Mouse (Mus musculus) forelimb bud, embryonic 11.5 days (tissue): Measurements from ENCODE around the gene Golga2.

ENCODE experiments used
- DNase-seq: peaks from one replicate; pipeline ENCODE4 v3.0.0-alpha.2; 2012; ENCODE audit warnings: low read depth, low spot score

Golga2 gene

DNA sequence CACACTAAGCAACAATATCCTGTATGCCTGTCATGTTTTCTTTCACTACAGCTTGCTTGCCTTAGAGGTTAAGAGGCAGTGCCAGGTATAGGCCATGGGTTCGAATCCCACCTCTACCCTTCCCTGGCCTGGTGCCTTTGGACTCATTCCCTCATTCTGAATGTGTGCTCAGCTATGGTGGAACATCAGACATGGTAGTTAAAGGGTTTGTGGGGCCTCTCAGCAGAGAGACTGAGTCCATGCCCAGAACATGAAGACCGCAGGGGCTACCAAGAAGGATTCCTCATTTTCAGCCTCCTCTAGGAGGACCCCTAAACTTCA, 56.1 kb downstream of the Golga2 start:
- DNase-seq: no peak

DNA sequence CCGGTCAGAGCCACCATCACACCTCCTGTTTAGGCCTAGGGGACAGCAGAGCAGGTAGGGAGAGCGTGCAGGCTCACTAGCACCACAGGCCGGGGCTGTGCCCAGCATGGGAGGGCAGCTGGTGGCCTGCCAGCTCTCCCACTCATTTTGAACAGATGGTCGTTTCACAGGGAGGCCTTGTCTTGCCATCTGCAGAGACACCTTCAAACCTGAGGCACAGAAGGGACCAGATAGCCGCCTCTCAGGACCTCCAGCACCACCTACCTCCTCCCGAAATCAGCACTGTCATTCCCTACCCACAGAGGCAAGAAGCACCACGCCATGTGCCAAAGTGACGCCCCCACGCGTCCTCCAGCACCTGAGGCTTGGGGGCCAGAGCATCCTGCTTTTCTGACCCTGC, 56.9 kb downstream of the Golga2 start:
- no peak for DNase-seq

DNA sequence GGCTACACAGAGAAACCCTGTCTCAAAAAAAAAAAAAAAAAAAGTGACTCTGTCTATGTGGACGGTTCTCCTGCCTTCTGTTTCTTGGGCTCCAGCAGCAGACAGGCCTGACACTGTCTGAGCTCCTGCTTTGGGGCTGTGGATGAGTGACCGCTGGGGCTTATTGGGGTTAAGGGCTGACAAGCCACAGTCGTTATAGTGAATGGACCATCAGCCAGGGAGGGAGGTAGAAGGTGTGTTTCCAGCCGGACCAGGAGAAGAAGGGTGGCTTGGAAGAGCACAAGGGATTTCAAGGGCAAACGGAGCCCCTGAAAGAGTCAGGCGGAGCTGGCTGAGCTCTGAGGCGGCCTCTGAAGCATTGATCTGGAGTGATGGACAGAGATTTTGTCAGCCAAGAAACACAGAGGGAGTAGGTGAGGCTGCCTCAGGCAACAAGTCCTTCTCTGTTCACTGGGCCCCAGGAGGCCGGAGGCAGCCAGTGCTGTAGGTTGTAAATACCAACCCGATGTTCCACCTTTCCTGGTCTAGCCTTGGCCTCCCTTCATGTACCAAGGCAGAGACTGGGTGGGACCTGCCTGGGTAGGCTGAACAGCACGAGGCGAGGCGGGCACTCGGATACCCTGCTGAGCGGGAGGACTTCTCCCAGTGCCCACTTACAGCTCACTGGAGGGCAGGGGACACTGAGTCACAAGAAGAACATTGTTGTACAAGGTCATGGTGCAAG, 57.6 kb downstream of the Golga2 start:
- DNase-seq: no peak

DNA sequence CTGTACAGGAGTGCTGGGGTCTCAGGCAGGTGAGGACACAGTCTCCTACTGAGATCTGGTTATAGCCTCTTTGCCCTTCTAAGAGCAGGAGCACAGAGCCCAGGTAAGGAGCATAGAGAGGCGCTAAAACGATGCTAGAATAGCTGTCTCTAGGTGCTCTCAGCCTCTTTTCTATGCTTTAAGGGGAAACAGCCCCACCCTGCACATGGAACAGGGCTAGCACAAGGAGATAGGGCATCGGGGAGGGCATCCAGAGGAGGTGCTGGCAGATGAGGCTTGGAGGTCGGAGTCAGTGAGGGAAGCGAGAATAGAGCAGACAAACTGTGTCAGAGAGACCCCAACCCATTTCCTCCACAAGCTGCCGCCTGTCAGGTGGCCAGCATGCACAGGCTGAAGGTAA, 59.8 kb downstream of the Golga2 start:
- no peak for DNase-seq

DNA sequence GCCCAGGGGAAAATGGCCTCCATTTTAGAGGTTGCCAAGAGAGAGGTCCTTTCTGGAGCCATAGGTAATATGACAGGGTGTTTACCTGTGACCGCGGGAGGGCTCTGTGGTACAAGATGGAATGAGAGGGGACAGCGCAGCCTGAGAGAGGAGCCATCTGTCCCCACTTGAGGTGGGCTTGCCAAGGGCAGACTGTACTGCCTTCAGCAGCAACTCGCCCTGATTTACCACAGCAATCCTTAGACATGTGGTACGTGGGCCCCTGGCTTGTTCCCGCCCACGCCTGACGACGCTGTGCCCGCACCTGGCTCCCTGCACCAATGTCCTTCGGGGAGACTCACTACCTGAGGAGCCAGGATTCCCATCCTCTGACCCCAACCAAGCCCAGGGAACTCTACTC, 61.1 kb downstream of the Golga2 start:
- DNase-seq: no peak

DNA sequence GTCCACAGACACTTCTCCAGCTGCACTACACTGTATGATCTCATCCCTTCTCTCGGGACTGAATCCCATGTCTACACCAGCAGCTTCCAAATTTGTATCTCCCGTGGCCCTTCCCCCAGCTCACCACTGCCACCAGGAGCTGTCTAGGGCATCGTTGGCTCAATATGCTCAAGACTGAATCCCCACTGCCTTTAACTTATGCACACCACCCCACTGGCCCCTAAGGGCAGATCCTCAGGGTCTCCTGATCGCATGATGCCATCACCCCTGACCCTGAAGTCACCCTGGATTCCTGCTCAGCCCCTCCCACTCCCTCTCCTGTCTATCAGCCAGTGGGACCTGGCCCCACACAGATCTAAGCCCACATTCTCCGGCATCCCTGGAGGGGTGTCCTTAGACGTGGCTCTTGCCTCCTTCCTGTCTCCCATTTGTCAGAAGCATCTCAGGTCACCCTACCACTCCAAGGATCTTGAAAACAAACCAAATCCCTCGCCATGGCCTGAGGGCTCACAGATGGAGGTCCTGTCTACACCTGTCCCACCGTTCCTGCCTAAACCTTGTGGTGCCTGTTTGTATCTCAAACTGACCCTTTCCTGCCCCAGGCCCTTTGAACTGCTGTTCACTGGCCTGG, 62.6 kb downstream of the Golga2 start:
- DNase-seq: no peak

DNA sequence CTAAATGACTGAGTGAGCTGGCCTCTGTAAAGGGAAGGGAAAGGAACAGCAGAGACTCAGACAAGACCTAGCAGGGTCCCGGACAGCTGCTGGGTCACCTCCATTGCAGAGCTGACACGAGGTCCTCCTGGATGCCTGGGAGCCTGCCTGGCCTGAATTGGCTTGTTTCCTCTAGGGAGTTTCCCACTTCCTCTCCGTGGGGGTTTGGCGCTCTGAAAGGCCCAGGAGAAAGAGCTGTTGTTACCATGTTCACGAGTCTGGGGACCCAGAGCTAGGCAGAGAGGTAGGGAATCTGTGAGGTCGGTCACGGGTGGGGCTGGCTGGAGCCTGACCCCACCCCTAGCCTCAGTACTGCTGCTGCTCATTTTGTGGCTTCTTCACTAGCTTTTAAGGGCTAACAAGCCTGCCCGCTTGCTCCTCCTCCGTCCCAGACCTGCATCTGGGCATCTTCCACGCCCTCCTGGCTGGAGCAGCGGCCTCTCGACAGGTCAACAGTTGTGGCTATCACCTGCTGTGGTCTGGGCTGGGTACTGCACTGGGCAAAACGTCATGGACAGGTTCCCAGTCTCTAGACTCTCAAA, 63.4 kb downstream of the Golga2 start:
- DNase-seq: no peak

DNA sequence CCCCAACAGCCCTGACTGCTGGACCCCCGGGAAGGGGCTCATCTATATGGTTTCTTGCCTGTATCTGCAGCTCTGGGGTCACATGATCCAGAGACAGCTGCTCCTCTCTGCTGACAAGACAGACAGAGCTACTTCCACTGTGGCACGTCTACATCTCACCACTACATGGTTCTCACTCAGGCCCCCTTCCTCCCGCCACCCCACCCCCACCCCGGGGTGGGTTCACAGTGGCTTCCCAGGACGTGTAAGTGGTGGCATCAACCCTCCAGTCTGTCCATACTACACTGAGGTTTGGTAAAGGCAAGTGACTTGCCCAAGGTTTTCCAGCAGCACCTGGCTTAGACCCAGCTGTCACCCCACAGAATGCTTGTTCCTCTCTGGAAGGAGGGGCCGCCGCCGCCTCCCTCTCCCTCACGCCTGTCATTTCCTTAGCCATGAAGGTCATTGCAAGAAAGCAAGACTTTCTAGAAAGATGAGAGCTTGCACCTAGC, 64.3 kb downstream of the Golga2 start:
- DNase-seq: no peak

DNA sequence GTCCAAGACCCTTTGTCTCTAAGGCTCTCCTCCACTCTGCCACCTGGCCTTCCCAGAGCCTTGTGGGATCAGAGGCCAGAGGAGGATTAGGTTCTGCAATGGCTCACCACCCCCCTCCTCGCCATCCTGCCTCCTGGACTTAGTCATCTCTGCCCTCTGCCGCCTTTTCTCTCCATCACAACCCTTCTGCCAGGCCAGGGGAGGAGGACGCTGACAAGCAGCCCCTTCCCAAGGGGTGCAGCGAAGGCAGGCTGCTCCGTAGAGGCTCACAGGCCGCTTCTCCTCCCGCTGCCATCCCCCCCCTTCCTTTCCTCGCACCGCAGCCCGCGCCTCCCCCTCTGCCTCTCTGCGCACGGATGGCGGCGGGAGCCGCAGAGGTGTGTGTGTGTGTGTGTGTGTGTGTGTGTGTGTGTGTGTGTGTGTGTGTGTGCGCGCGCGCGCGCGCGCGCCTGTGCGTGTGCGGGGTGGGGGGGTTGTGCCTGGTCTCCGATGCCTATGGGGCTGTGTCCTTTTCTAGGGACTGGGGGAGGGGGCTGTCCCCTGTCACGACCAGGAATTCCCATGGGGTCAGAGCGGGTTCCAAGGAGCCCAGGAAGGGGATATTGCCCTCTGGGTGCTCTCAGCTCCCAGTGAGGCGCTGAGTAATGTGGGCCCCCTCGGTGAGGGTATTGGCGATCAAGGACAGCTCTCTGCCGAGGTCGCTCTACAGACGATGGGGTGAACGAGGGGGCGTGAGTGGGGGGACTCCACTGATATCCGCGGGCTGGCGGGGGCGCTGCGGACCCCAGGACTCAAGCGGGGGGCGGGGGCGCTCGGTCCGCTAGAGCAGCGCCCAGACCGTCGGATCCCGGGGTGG, 65.2 kb downstream of the Golga2 start, which contains the start of gene Ciz1:
Ciz1 (plus strand) TSS at position 177 of the 856 bp plus-strand sequence.
- DNase-seq: peak; percentile 42

DNA sequence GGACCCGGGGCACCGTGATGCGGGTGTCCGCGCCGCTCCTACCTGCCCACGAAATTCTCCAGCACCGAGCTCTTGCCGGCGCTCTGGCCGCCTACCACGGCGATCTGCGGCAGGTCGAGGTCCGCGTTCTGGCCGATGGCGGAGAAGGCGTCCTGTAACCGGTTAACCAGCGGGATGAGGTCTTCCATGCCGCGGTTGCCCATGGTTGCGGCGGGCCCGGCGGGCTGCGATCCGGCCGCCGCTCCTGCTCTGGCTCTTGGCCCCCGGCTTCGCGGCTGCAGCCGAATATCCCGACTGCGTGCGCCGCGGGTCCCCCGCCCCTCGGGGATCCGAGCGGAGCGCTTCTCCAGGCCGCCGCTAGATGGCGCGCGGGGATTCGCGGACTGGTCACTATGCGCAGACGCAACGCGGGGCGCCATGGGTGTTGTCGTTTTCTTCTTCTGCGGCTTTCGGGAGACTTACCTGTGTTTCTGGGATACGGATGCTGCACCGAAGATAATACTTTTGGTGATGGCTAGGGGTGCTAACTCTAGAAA, 65.9 kb downstream of the Golga2 start, which contains the start of gene Dnm1:
Dnm1 (minus strand) TSS at position 332 of the 536 bp plus-strand sequence.
- peak; percentile 92 for DNase-seq

DNA sequence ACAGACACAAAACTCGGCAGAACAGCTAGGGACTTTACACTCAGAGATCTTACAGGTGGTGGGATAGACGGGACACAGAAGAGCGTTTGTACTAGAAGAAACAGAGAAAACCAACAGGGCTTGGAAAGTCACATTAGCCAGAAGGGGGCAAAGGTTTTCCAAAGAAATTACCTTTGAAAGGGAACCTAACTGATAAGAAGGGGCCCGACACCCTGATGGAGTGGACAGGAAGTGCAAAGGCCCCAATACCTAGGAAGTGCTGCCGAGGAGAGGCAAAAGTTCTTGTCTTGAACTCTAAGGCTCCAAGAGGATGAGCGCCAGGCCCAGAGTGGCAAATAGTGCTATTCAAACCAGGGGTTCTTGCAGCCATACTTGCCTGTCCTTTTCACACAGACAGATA, 66.7 kb downstream of the Golga2 start:
- DNase-seq: no peak

DNA sequence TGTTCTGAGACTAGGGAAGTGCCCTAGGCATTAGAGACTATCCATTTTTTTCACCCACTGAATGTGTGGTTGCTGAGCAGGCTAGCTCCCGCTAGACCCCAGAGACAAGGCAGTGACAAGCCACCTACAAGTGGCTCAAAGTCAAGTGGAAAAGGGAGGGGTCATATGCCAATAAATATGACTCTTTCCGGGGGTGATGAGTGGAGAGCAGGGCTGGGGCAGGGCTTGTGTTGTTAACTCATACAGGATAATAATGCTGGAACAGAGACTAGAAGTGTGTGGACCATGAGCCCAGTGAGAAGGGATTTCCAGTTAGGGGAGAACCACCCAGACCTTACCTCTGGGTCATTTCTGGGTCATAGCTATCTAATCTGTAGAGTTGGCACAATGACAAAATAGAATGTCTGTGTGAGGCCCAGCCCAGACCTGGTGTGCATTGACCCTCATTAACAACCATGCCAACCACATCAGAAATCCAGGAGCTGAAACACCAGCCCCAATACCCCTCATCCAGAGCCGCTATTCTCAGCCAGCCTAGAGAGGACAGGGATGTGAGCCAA, 67.2 kb downstream of the Golga2 start:
- DNase-seq: no peak

DNA sequence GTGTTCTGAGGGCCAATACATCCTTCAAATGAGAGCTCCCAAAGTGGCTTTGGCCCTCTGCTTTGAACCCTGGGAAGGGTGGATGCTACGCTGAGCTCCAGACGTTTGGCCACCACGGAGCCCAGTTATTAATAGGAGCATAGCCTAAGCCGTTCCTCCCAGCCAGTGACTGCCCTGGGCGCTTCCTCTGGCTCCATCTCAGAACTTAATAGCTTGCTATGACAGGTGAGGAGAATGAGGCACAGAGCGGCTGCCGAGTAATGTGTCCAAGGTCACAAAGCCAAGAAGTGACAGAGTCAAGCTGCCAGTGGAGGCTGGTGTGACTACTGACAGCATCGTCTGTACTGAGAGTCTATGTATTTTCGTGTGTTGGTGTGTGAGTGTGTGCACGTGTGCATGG, 69.0 kb downstream of the Golga2 start:
- DNase-seq: no peak
